Mouse (Mus musculus): Measurements from ENCODE around the gene Trpm3.

The Trpm3 gene

GRCm38 (mm10) chr19:22308081-22308480 is 169.2 kb downstream of the Trpm3 start:
- no peak for DNase-seq

- DNase-seq: peak; percentile 35
Measured at GRCm38 (mm10) chr19:22317306-22317705, 178.5 kb downstream of the Trpm3 start.

GRCm38 (mm10) chr19:22326813-22327212 is 188.0 kb downstream of the Trpm3 start:
- DNase-seq: no peak

GRCm38 (mm10) chr19:22327226-22327625 is 188.4 kb downstream of the Trpm3 start:
- no peak for DNase-seq

- DNase-seq: no peak
Measured at GRCm38 (mm10) chr19:22336278-22336677, 197.4 kb downstream of the Trpm3 start.

GRCm38 (mm10) chr19:22337468-22337867 is 198.6 kb downstream of the Trpm3 start:
- DNase-seq: peak; percentile 40

- no peak for DNase-seq
Measured at GRCm38 (mm10) chr19:22338927-22339326, 200.1 kb downstream of the Trpm3 start.

- DNase-seq: no peak
Measured at GRCm38 (mm10) chr19:22354037-22354541, 215.2 kb downstream of the Trpm3 start.

GRCm38 (mm10) chr19:22386890-22387289 is 248.0 kb downstream of the Trpm3 start:
- DNase-seq: no peak

- DNase-seq: no peak
Measured at GRCm38 (mm10) chr19:22394700-22395099, 255.9 kb downstream of the Trpm3 start.

GRCm38 (mm10) chr19:22404049-22404448 is 265.2 kb downstream of the Trpm3 start:
- DNase-seq: no peak

- no peak for DNase-seq
Measured at GRCm38 (mm10) chr19:22418239-22418638, 279.4 kb downstream of the Trpm3 start.

GRCm38 (mm10) chr19:22437207-22437606 is 298.4 kb downstream of the Trpm3 start:
- DNase-seq: no peak

- peak; percentile 47 for DNase-seq
Measured at GRCm38 (mm10) chr19:22447418-22448339, 308.8 kb downstream of the Trpm3 start.

- DNase-seq: peak; percentile 11
Measured at GRCm38 (mm10) chr19:22448340-22449288, 309.8 kb downstream of the Trpm3 start.

GRCm38 (mm10) chr19:22451290-22451689 is 312.4 kb downstream of the Trpm3 start:
- peak; percentile 15 for DNase-seq

GRCm38 (mm10) chr19:22456935-22457334 is 318.1 kb downstream of the Trpm3 start:
- DNase-seq: no peak

GRCm38 (mm10) chr19:22462043-22462442 is 323.2 kb downstream of the Trpm3 start:
- no peak for DNase-seq

GRCm38 (mm10) chr19:22463506-22463905 is 324.7 kb downstream of the Trpm3 start:
- no peak for DNase-seq

GRCm38 (mm10) chr19:22469608-22470007 is 330.8 kb downstream of the Trpm3 start:
- DNase-seq: no peak

- no peak for DNase-seq
Measured at GRCm38 (mm10) chr19:22473030-22473712, 334.3 kb downstream of the Trpm3 start.

- DNase-seq: no peak
Measured at GRCm38 (mm10) chr19:22478295-22478989, 339.6 kb downstream of the Trpm3 start.

Measured in right cerebral cortex, postnatal 4 days (tissue).